In the genomic region with DNA sequence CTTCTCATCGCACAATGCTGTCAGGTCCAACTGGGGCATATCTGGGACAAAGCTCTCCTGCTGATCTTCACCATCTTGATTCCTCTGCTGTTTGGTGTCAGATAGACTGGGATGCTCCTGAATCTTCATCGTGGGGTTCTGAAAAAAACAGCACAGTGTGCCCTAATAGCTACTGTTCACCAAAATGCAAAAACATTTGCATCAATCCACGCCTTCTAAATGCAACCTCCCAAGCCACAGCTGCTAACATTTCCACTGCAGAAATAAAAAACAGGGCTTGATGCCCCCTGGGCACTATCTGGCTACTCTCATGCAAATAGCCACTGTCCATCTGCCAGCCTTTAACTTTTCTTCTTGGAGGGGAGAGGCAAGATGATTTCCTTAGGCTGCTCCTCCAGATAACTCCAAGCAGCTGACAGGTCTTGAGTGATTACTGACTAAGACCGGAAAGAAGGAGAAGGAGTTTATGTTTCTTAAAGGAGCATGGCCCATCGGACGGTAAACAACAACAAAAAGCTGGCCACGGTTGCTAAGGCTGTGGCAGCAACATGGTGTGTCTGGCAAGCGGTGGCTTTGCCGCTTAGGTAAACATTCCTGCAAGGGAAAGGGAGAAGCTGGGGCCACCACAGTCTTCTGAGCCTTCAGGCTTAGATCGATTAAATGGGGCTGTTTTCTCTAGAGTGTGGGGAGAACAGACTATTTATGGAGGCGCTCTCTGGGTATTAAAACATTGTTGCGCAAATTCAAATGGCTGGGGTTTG, we compare ENCODE assay signal across 8 mouse cellular contexts. TPM values are rescaled to one million over a fixed set of nuclear protein-coding genes. Genes with fewer than 3 reads are reported as not detected.
DNase-seq lines count a peak whose midpoint lies in the region; ATAC-seq and TF ChIP-seq lines count a peak whose summit lies in the region.
"Had no signal": no experiment of that assay in that cellular context is flagged by ENCODE, and none has a peak within 500 bp of the region (broad histone marks: within the 10 kb centered on the region; RNA-seq: fewer than 3 reads in every experiment).

No protein-coding gene starts in this region.

- WGBS in lung, embryonic 15.5 days: 29% methylated on average over 12 of the region's 12 CpGs
- WGBS in lung, adult 2 months: 37% methylated on average over 12 of the region's 12 CpGs
- 29% methylated on average over 12 of the region's 12 CpGs for WGBS in hindbrain, embryonic 15.5 days
- WGBS in neural tube, embryonic 15.5 days: 25% methylated on average over 12 of the region's 12 CpGs

- no peaks in the 10 kb centered on the region for H3K36me3 ChIP-seq in lung, embryonic 15.5 days
- H3K36me3 ChIP-seq in hindbrain, embryonic 15.5 days: no peaks in the 10 kb centered on the region
- no peaks in the 10 kb centered on the region for H3K36me3 ChIP-seq in neural tube, embryonic 15.5 days

- DNase-seq in lung, adult 2 months: no peak
- peak; percentile 12 for DNase-seq in embryo, embryonic 10 days (ENCODE audit: low spot score)
- DNase-seq in spleen, postnatal 10 days (ENCODE audit: low spot score in 2 of 2): no peak

- H3K4me1 ChIP-seq in lung, embryonic 15.5 days: peaks cover 12% of the 10 kb centered on the region; the same call in 1 of the 2 replicates
- H3K4me1 ChIP-seq in lung, adult 2 months (ENCODE audit: control insufficient read depth, insufficient read depth, low read length): no peaks in the 10 kb centered on the region
- H3K4me1 ChIP-seq in hindbrain, embryonic 15.5 days (replicated peaks): peaks cover 10% of the 10 kb centered on the region
- peaks cover 10% of the 10 kb centered on the region for H3K4me1 ChIP-seq in neural tube, embryonic 15.5 days
- H3K4me1 ChIP-seq: megakaryocyte, embryonic 14.5 days had no signal

- H3K27me3 ChIP-seq in lung, embryonic 15.5 days: no peaks in the 10 kb centered on the region
- no peaks in the 10 kb centered on the region for H3K27me3 ChIP-seq in hindbrain, embryonic 15.5 days
- H3K27me3 ChIP-seq in neural tube, embryonic 15.5 days (replicated peaks): no peaks in the 10 kb centered on the region
- H3K27me3 ChIP-seq: megakaryocyte, embryonic 14.5 days had no signal

- no peak overlapping the region for H3K4me3 ChIP-seq in lung, embryonic 15.5 days
- no peak overlapping the region for H3K4me3 ChIP-seq in lung, adult 2 months (replicated peaks; ENCODE audit: extremely low read depth, low read depth, low read length)
- 0 out of 2 replicates have a peak overlapping the region, but pooled peaks have one; percentile 8 for H3K4me3 ChIP-seq in hindbrain, embryonic 15.5 days
- peak overlapping the region; percentile 3; the same call in 1 of the 2 replicates for H3K4me3 ChIP-seq in neural tube, embryonic 15.5 days (replicated peaks)
- H3K4me3 ChIP-seq: megakaryocyte, embryonic 14.5 days had no signal

- TF ChIP-seq CTCF in lung, adult 2 months (IDR thresholded peaks at IDR 0.05; ENCODE audit: insufficient read depth, low read length): no peak

- peak; percentile 39; the same call in 1 of the 2 replicates for ATAC-seq in lung, embryonic 15.5 days (ENCODE audit: borderline replicate concordance, extremely low read depth, low FRiP score, low TSS enrichment)
- ATAC-seq in hindbrain, embryonic 15.5 days (ENCODE audit: low FRiP score, low read depth): peak; percentile 65
- ATAC-seq in neural tube, embryonic 15.5 days (ENCODE audit: low FRiP score): no peak; the same call in 1 of the 2 replicates
- ATAC-seq in CD4-positive, CD25-positive, alpha-beta regulatory T cell, adult 4 months: no peak

- H3K27ac ChIP-seq in lung, embryonic 15.5 days: no peak overlapping the region
- H3K27ac ChIP-seq in hindbrain, embryonic 15.5 days (replicated peaks): peak overlapping the region; percentile 50; the same call in 1 of the 2 replicates
- peak overlapping the region; percentile 37; the same call in 1 of the 2 replicates for H3K27ac ChIP-seq in neural tube, embryonic 15.5 days (replicated peaks)

- peak overlapping the region; percentile 37; the same call in 1 of the 2 replicates for H3K4me2 ChIP-seq in lung, embryonic 15.5 days
- peak overlapping the region; percentile 40 for H3K4me2 ChIP-seq in hindbrain, embryonic 15.5 days
- H3K4me2 ChIP-seq in neural tube, embryonic 15.5 days: peak overlapping the region; percentile 44

- no peak for TF ChIP-seq POLR2A in lung, adult 2 months (IDR thresholded peaks at IDR 0.05; ENCODE audit: borderline replicate concordance, extremely low read depth, low read depth, low read length)

- no peaks in the 10 kb centered on the region for H3K9me3 ChIP-seq in lung, embryonic 15.5 days
- no peaks in the 10 kb centered on the region for H3K9me3 ChIP-seq in hindbrain, embryonic 15.5 days
- H3K9me3 ChIP-seq in neural tube, embryonic 15.5 days (replicated peaks): no peaks in the 10 kb centered on the region

- H3K9ac ChIP-seq in lung, embryonic 15.5 days: no peak overlapping the region
- H3K9ac ChIP-seq in hindbrain, embryonic 15.5 days: no peak overlapping the region
- H3K9ac ChIP-seq in neural tube, embryonic 15.5 days (replicated peaks): no peak overlapping the region

RNA-seq across cellular contexts. Expression of a gene that starts 58.4 kb away (rescaled TPM):
- 2.5 and 3.2 TPM in 2 replicates for polyA plus RNA-seq in lung, embryonic 15.5 days (2015; fragmentation: Nextera tagmentation; extraction: Ambion mirVana)
- polyA plus RNA-seq in lung, adult 2 months (2012; rRNA removed): 0.52 and 0.87 TPM in 2 replicates
- polyA plus RNA-seq in hindbrain, embryonic 15.5 days (2015; fragmentation: Nextera tagmentation; extraction: Ambion mirVana): 343 and 371 TPM in 2 replicates
- polyA plus RNA-seq in neural tube, embryonic 15.5 days (2015; fragmentation: Nextera tagmentation; extraction: Ambion mirVana): 485 and 560 TPM in 2 replicates
- not detected for polyA plus RNA-seq in CD4-positive, CD25-positive, alpha-beta regulatory T cell, adult 4 months (2017; shearing (Covaris generic))

RNA-seq across cellular contexts. Expression of a gene that starts 59.1 kb away (rescaled TPM):
- 23.4 and 26.7 TPM in 2 replicates for polyA plus RNA-seq in lung, embryonic 15.5 days (2015; fragmentation: Nextera tagmentation; extraction: Ambion mirVana)
- 7.8 and 8.4 TPM in 2 replicates for polyA plus RNA-seq in lung, adult 2 months (2012; rRNA removed)
- 11.6 and 13.2 TPM in 2 replicates for polyA plus RNA-seq in hindbrain, embryonic 15.5 days (2015; fragmentation: Nextera tagmentation; extraction: Ambion mirVana)
- polyA plus RNA-seq in neural tube, embryonic 15.5 days (2015; fragmentation: Nextera tagmentation; extraction: Ambion mirVana): 13.7 and 16.3 TPM in 2 replicates
- polyA plus RNA-seq in CD4-positive, CD25-positive, alpha-beta regulatory T cell, adult 4 months (2017; shearing (Covaris generic)): under 1 TPM in 1 of 2 experiments, not detected in 1; 0.15 TPM

Comparison
In these comparisons a context has a peak if more than half of its experiments do, and no peak if none do; other contexts are left out.
1. ATAC-seq: peak in lung, embryonic 15.5 days (single experiment) and hindbrain, embryonic 15.5 days (single experiment); none in neural tube, embryonic 15.5 days (single experiment) and CD4-positive, CD25-positive, alpha-beta regulatory T cell, adult 4 months (single experiment).
2. H3K4me3 ChIP-seq: peak in hindbrain, embryonic 15.5 days (single experiment) and neural tube, embryonic 15.5 days (single experiment); none in lung, embryonic 15.5 days (single experiment) and lung, adult 2 months (single experiment).
3. RNA of a gene that starts 58.4 kb away (polyA plus RNA-seq): 485 to 560 TPM in neural tube, embryonic 15.5 days and 343 to 371 TPM in hindbrain, embryonic 15.5 days; 2.5 to 3.2 TPM in lung, embryonic 15.5 days, 0.52 to 0.87 TPM in lung, adult 2 months and not detected in CD4-positive, CD25-positive, alpha-beta regulatory T cell, adult 4 months; every median in the first group is over 10 times any median in the second.
4. Peak in every context shown above with its lines, with median percentiles within 50 percentile points of each other: H3K4me2 ChIP-seq.